Mouse (Mus musculus): ENCODE measurements around the gene Edc3. TPM values are rescaled to one million over a fixed set of nuclear protein-coding genes. Genes with fewer than 3 reads are reported as not detected.

The Edc3 gene
- polyA plus RNA-seq (2015; fragmentation: Nextera tagmentation; extraction: Ambion mirVana): 33.8 and 35.4 TPM in 2 replicates

DNA sequence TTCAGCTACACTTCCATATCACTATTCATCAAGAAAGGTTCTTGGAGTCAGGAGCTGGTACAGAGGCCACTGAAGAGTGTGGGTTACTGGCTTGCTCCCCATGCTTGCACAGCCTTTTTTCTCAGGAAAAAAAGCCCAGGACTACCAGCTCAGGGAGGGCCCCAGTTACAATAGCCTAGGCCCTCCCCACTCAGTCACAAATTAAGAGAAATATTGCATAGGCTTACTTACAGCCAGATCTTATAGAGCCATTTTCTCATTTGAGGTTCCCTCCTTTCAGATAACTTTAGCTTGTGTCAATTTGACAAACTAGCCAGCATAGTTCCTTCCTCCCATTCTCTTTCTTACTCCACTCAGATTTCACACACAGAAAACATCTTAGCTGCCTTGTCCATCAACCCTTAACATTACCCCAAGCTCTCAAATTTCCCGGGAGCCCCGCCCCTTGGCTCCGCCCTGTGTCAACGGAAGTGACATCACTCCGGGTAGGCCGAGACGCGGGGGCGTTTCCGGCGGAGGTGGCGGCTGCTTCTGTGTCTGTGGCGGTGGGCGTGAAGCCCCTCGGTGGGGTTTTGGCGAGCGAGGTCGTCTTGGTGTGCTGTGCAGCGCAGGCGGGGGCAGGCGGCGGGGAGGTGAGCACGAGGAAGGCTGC, at the start of gene Edc3:
Edc3 (plus strand) TSS at position 473 of the 652 bp plus-strand sequence.
- Histone ChIP-seq H3K27me3 (no peaks in the 10 kb centered on the region), H3K4me3 (peak within 1 kb of the TSS; percentile 87), H3K9me3 (no peaks in the 10 kb centered on the region), H3K27ac (peak within 1 kb of the TSS; percentile 90), H3K9ac (peak within 1 kb of the TSS; percentile 94), H3K36me3 (peaks cover 3% of the 10 kb centered on the region), H3K4me1 (replicated peaks) (peaks cover 23% of the 10 kb centered on the region), H3K4me2 (peak within 1 kb of the TSS; percentile 84)
- ATAC-seq (ENCODE audit: low FRiP score): peak; percentile 91
- WGBS: 2% methylated on average over 23 of the region's 23 CpGs

DNA sequence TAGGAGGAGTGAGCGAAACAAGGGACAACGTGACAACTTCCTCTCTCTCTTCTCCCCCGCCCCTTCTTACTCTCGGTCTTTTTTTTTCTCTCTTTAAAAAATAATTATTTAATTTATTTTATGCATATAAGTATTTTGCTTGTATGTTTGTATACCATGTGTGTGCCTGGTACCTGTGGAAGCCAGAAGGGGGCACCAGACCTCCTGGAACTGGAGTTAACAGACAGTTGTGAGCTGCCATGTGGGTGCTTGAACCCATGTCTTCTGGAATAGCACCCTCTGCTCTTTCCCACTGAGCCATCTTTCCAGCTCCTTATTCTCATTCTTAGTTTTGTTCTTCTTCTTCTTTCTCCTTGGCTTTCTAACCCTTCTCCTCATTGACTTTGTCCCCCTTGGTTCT, 49.4 kb upstream of the Edc3 start:
- H3K27ac ChIP-seq: no peak overlapping the region
- no peak for ATAC-seq (ENCODE audit: low FRiP score)
- no peak overlapping the region for H3K4me2 ChIP-seq
- no peak overlapping the region for H3K4me3 ChIP-seq
- no peaks in the 10 kb centered on the region for H3K9me3 ChIP-seq
- WGBS: 86% methylated on average over 4 of the region's 4 CpGs
- H3K4me1 ChIP-seq (replicated peaks): peaks cover 5% of the 10 kb centered on the region
- no peaks in the 10 kb centered on the region for H3K36me3 ChIP-seq
- no peak overlapping the region for H3K9ac ChIP-seq
- H3K27me3 ChIP-seq: peaks cover 9% of the 10 kb centered on the region; the same call in 1 of the 2 replicates

DNA sequence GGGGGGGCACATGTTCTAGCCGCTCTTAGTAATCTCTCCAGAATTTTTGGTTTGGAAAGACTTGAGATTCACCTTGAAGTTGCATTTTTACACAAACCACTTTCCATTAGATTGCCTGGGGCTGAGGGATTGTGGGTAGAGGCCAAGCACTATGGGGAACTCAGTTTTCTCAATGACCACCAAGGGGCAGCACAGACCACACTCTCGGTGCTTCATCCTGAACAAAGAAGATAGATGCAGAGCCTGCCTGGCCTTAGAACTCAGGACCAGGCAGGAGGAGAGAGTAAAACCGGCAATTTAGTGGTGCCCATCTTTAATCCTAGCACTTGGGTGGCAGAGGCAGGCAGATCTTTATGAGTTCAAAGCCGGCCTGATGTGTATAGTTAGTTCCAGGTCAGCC, 48.6 kb upstream of the Edc3 start:
- Histone ChIP-seq H3K36me3 (no peaks in the 10 kb centered on the region), H3K9me3 (no peaks in the 10 kb centered on the region), H3K4me3 (no peak overlapping the region), H3K27me3 (peaks cover under 1% of the 10 kb centered on the region; the same call in 1 of the 2 replicates), H3K9ac (no peak overlapping the region), H3K4me1 (replicated peaks) (peaks cover 4% of the 10 kb centered on the region), H3K4me2 (no peak overlapping the region), H3K27ac (no peak overlapping the region)
- ATAC-seq (ENCODE audit: low FRiP score): no peak
- WGBS: 22% methylated on average over 4 of the region's 4 CpGs

DNA sequence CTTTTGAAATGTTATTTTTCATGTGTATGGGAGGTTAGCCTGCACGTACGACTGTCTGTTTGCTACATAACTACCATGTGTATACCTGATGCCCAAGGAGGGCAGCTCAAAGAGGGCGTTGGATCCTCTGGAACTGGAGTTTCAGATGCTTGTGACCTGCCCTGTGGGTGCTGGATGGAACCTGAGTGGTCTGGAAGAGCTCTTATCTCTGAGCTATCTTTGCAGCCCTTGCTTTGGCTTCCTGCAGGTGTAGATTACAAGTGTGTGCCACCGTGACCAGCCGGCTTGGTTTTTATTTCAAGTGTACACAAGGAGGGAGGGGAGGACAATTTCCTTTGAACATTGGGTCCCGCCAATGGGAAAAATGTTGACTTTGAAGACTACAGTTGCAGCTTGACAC, 47.8 kb upstream of the Edc3 start:
- no peaks in the 10 kb centered on the region for H3K9me3 ChIP-seq
- no peaks in the 10 kb centered on the region for H3K36me3 ChIP-seq
- H3K4me1 ChIP-seq (replicated peaks): peaks cover 4% of the 10 kb centered on the region
- WGBS: 83% methylated on average over 6 of the region's 6 CpGs
- H3K9ac ChIP-seq: no peak overlapping the region
- no peak overlapping the region for H3K4me3 ChIP-seq
- no peak overlapping the region for H3K4me2 ChIP-seq
- H3K27me3 ChIP-seq: no peaks in the 10 kb centered on the region
- ATAC-seq (ENCODE audit: low FRiP score): no peak
- no peak overlapping the region for H3K27ac ChIP-seq

DNA sequence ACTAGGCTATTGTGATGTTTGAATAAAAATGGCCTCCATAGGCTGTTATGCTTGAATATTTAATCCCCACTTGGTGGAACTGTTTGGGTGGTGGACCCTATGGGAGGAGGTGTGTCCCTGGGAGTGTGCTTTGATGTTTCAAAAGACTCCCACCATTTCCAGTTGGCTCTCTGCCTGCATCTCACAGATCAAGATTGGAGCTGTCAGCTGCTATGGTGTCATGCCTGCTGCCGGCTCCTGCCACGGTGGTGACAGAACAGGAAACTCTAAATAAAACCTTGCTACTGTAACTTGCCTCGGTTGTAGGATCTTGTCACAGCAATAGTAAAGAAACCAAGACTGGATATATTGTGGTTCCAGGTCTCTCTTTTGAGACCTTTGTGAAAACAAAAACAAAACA, 46.8 kb upstream of the Edc3 start:
- no peak for ATAC-seq (ENCODE audit: low FRiP score)
- no peaks in the 10 kb centered on the region for H3K27me3 ChIP-seq
- no peak overlapping the region for H3K4me3 ChIP-seq
- H3K9ac ChIP-seq: no peak overlapping the region
- H3K4me1 ChIP-seq (replicated peaks): no peaks in the 10 kb centered on the region
- H3K4me2 ChIP-seq: no peak overlapping the region
- no peaks in the 10 kb centered on the region for H3K36me3 ChIP-seq
- WGBS: 81% methylated on average over 3 of the region's 3 CpGs
- no peaks in the 10 kb centered on the region for H3K9me3 ChIP-seq
- no peak overlapping the region for H3K27ac ChIP-seq

DNA sequence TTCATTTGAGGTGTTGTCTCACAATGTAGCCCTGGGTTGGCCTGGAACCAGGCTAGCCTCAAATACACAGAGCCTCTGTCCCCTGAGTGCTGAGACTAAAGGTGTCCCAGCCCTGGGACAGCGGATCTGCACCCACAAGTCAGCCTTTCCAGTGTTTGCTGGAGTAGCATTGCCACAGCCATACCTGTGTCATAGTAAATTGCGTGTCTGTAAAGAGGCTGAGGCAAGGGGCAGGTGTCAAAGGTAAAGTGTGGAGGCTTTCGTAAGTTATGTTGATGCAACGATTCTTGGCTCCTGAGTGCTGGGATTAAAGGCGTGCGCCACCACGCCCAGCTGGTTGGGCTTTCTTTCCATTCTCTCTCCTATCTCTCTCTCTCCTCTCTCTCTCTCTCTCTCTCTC, 43.7 kb upstream of the Edc3 start:
- H3K27me3 ChIP-seq: no peaks in the 10 kb centered on the region
- no peaks in the 10 kb centered on the region for H3K9me3 ChIP-seq
- H3K4me1 ChIP-seq (replicated peaks): no peaks in the 10 kb centered on the region
- H3K36me3 ChIP-seq: no peaks in the 10 kb centered on the region
- WGBS: 72% methylated on average over 7 of the region's 7 CpGs
- no peak overlapping the region for H3K4me2 ChIP-seq
- no peak overlapping the region for H3K4me3 ChIP-seq
- ATAC-seq (ENCODE audit: low FRiP score): no peak
- H3K9ac ChIP-seq: no peak overlapping the region
- H3K27ac ChIP-seq: no peak overlapping the region

DNA sequence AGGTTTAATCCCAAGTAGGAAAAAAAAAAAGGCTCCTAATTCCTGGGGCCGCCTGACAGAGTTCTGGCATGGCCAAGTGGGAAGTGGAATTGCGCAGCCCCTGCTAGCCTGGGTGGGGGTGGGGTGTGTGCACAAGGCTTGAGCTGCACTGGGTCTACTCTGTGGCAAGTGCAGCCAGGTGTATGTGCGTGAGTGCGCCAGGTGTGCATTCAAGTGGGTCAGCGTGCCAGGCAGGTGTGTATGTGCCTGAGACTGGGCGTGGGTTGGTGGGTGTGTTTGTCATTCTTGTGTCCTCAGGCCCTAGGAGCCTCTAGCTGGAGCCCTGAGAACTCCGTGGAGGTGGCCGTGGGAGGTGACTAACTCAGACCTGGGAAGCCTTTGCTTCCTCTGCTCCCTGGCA, 41.8 kb upstream of the Edc3 start:
- Histone ChIP-seq H3K9me3 (no peaks in the 10 kb centered on the region), H3K9ac (no peak overlapping the region), H3K27ac (no peak overlapping the region), H3K27me3 (no peaks in the 10 kb centered on the region), H3K4me2 (no peak overlapping the region), H3K4me1 (replicated peaks) (no peaks in the 10 kb centered on the region), H3K4me3 (no peak overlapping the region), H3K36me3 (no peaks in the 10 kb centered on the region)
- ATAC-seq (ENCODE audit: low FRiP score): no peak
- 88% methylated on average over 8 of the region's 8 CpGs for WGBS

DNA sequence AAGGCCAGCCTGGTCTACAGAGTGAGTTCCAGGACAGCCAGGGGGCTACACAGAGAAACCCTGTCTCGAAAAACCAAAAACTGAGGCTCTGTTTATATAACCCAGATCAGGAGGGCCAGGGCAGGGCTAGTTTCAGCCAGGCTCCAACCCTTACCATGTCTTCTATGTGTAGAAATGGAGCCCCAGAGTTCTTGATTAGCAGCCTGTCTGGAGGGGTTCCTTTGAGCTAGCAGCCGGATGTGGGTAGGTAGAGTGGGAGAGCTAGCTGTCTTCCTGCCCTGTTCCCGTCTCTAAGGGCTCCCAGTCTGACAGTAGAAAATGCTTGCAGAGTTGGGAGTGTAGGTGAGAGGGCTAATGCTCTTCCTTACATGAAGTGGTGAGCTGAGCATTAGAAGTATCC, 41.2 kb upstream of the Edc3 start:
- Histone ChIP-seq H3K9me3 (no peaks in the 10 kb centered on the region), H3K27me3 (no peaks in the 10 kb centered on the region), H3K9ac (no peak overlapping the region), H3K4me1 (replicated peaks) (no peaks in the 10 kb centered on the region), H3K27ac (no peak overlapping the region), H3K4me3 (no peak overlapping the region), H3K4me2 (no peak overlapping the region), H3K36me3 (no peaks in the 10 kb centered on the region)
- 77% methylated on average over 3 of the region's 3 CpGs for WGBS
- no peak for ATAC-seq (ENCODE audit: low FRiP score)

DNA sequence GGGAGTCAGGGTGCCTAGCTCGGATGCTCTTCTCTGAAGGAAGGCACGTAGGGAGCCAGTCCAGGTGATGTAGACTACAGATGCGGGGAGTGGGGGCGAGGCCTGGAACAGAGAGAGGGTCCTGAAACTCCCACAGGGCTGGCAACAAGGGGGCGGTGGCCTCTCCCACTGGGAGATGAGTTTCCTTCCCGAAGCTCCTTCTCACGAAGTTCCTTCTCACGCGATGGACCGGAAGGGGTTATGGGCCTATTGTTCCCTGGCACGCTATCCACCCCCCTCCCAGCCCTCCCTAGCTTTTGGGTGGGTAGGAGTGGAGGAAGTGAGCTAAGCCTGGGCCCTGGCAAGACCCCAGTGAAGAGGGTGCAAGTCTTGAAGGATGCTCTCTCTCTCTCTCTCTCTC, 40.5 kb upstream of the Edc3 start:
- H3K4me1 ChIP-seq (replicated peaks): no peaks in the 10 kb centered on the region
- no peak for ATAC-seq (ENCODE audit: low FRiP score)
- no peak overlapping the region for H3K9ac ChIP-seq
- H3K27me3 ChIP-seq: no peaks in the 10 kb centered on the region
- no peaks in the 10 kb centered on the region for H3K36me3 ChIP-seq
- H3K9me3 ChIP-seq: no peaks in the 10 kb centered on the region
- 62% methylated on average over 11 of the region's 11 CpGs for WGBS
- H3K27ac ChIP-seq: no peak overlapping the region
- H3K4me2 ChIP-seq: no peak overlapping the region
- H3K4me3 ChIP-seq: no peak overlapping the region

DNA sequence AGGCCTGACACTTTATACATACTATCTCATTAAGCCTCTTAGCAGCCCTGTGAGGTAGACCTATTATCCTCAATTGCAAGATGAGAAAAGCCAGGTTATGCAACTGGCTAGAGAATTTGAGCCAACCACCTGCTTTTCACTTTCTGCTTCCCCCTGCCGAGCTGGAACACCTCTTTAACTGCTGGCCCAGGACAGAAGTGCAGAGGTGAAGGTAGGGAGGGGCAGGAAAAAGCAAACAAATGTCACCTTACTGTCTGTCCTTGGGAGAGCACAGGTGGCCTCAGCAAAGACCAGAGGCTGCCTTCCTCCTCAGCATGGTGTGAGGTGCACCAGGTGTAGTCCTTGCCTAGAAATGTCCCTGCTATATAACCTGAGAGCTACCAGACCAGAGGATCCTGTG, 40.1 kb upstream of the Edc3 start:
- Histone ChIP-seq H3K4me1 (replicated peaks) (no peaks in the 10 kb centered on the region), H3K9ac (no peak overlapping the region), H3K4me3 (no peak overlapping the region), H3K9me3 (no peaks in the 10 kb centered on the region), H3K27ac (no peak overlapping the region), H3K27me3 (no peaks in the 10 kb centered on the region), H3K36me3 (no peaks in the 10 kb centered on the region), H3K4me2 (no peak overlapping the region)
- no peak for ATAC-seq (ENCODE audit: low FRiP score)
- 72% methylated on average over 1 of the region's 1 CpGs for WGBS

DNA sequence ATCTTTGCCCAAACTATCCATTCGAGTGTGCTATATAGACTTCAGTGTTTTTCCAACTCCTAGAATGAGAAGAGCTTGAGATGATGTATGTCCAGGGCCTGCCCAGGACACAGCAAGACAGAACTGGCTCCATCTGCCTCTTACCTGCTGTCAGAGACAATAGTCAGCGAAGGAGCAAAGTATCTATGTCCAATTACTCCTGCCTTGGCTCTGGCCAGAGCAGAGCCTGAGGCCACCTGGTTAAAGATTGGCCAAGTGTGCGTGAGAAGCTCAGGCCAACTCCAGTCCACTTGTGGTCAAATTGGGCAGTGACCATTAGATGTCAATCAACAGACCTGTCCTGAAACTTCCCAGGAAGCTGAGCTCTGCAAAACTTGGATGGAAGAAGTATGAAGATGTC, 38.8 kb upstream of the Edc3 start:
- WGBS: 81% methylated on average over 3 of the region's 3 CpGs
- Histone ChIP-seq H3K36me3 (no peaks in the 10 kb centered on the region), H3K9me3 (no peaks in the 10 kb centered on the region), H3K4me3 (no peak overlapping the region), H3K27ac (no peak overlapping the region), H3K9ac (no peak overlapping the region), H3K4me1 (replicated peaks) (no peaks in the 10 kb centered on the region), H3K4me2 (no peak overlapping the region), H3K27me3 (no peaks in the 10 kb centered on the region)
- ATAC-seq (ENCODE audit: low FRiP score): no peak

DNA sequence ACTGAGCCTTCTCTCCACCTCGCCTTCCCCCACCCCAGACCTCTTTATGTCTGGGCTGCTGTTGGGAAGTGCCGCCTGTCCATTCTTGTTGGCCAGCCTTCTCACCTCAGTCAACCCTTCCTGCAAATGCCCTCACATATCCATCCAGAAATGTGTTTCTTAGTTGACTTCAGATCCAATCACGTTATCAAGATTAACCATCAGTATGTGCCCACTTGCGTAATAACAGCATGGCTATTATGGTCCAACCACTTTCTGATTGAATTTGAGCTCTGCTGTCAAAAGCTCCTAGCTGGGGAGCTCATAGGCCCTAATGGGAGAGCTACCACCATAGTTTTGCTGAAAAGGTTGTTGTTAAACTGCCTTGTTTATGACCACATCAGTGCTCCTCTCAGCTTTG, 37.3 kb upstream of the Edc3 start:
- no peak for ATAC-seq (ENCODE audit: low FRiP score)
- 93% methylated on average over 4 of the region's 4 CpGs for WGBS
- H3K27me3 ChIP-seq: no peaks in the 10 kb centered on the region

DNA sequence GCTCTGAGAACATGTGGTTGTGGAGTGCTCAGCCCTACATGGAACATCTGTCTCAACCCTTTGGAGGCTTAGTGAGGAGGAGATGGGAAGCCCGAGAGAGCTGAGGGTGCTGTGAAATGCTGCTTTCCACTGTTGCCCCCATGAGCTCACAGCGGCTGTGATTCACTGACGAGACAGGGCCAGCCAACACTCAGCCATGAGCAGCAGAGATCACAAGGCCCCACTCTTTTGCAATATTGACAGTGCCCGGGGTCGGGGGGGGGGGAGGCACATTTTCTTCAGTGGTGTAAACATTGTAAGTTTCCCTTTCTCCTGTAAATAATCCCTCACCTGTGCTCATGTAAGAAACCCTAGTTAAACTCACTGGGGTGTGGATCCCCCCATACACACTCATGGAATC, 36.8 kb upstream of the Edc3 start:
- no peak overlapping the region for H3K9ac ChIP-seq
- no peak overlapping the region for H3K4me2 ChIP-seq
- WGBS: 82% methylated on average over 5 of the region's 5 CpGs
- ATAC-seq (ENCODE audit: low FRiP score): no peak
- H3K36me3 ChIP-seq: no peaks in the 10 kb centered on the region
- no peak overlapping the region for H3K27ac ChIP-seq
- no peaks in the 10 kb centered on the region for H3K27me3 ChIP-seq
- H3K4me1 ChIP-seq (replicated peaks): no peaks in the 10 kb centered on the region
- H3K9me3 ChIP-seq: no peaks in the 10 kb centered on the region
- H3K4me3 ChIP-seq: no peak overlapping the region

More for the DNA sequence above, 37.3 kb upstream of the Edc3 start:
- no peak overlapping the region for H3K4me3 ChIP-seq
- no peaks in the 10 kb centered on the region for H3K4me1 ChIP-seq (replicated peaks)
- no peak overlapping the region for H3K9ac ChIP-seq
- H3K4me2 ChIP-seq: no peak overlapping the region
- no peaks in the 10 kb centered on the region for H3K36me3 ChIP-seq
- no peaks in the 10 kb centered on the region for H3K9me3 ChIP-seq
- no peak overlapping the region for H3K27ac ChIP-seq
